Mouse (Mus musculus) spleen, adult 12 weeks (tissue): ENCODE measurements around the gene Gbf1.

Experiments used
- DNase-seq: peaks from one replicate; pipeline ENCODE4 v3.0.0; 2022; ENCODE audit warnings: low spot score

Gene Gbf1

GRCm38 (mm10) chr19:46223118-46223517, 70.8 kb downstream of the Gbf1 start:
- DNase-seq: no peak

GRCm38 (mm10) chr19:46224882-46225281, 72.6 kb downstream of the Gbf1 start:
- DNase-seq: no peak

- no peak for DNase-seq
Measured at GRCm38 (mm10) chr19:46225506-46225905, 73.2 kb downstream of the Gbf1 start.

GRCm38 (mm10) chr19:46226295-46226694, 74.0 kb downstream of the Gbf1 start:
- DNase-seq: no peak

GRCm38 (mm10) chr19:46227300-46227699, 75.0 kb downstream of the Gbf1 start:
- no peak for DNase-seq

- no peak for DNase-seq
Measured at GRCm38 (mm10) chr19:46234450-46234849, 82.1 kb downstream of the Gbf1 start.

GRCm38 (mm10) chr19:46236658-46237057, 84.3 kb downstream of the Gbf1 start:
- no peak for DNase-seq

- DNase-seq: no peak
Measured at GRCm38 (mm10) chr19:46240246-46240645, 87.9 kb downstream of the Gbf1 start.

GRCm38 (mm10) chr19:46242416-46242815, 90.1 kb downstream of the Gbf1 start:
- DNase-seq: no peak

GRCm38 (mm10) chr19:46244628-46245027, 92.3 kb downstream of the Gbf1 start:
- no peak for DNase-seq

- DNase-seq: no peak
Measured at GRCm38 (mm10) chr19:46248991-46249390, 96.7 kb downstream of the Gbf1 start.

GRCm38 (mm10) chr19:46254163-46254752, 101.9 kb downstream of the Gbf1 start:
- no peak for DNase-seq

- no peak for DNase-seq
Measured at GRCm38 (mm10) chr19:46264762-46265161, 112.5 kb downstream of the Gbf1 start.

GRCm38 (mm10) chr19:46275307-46275706, 123.0 kb downstream of the Gbf1 start:
- no peak for DNase-seq

GRCm38 (mm10) chr19:46282081-46282849, 130.0 kb downstream of the Gbf1 start:
- DNase-seq: no peak

GRCm38 (mm10) chr19:46284686-46285085, 132.4 kb downstream of the Gbf1 start:
- no peak for DNase-seq

GRCm38 (mm10) chr19:46285631-46286030, 133.3 kb downstream of the Gbf1 start:
- DNase-seq: no peak

GRCm38 (mm10) chr19:46286047-46286446, 133.7 kb downstream of the Gbf1 start:
- no peak for DNase-seq

GRCm38 (mm10) chr19:46286926-46287325, 134.6 kb downstream of the Gbf1 start:
- DNase-seq: no peak

- no peak for DNase-seq
Measured at GRCm38 (mm10) chr19:46287566-46287965, 135.3 kb downstream of the Gbf1 start.

GRCm38 (mm10) chr19:46290535-46291105, 138.3 kb downstream of the Gbf1 start:
- DNase-seq: no peak

- DNase-seq: no peak
Measured at GRCm38 (mm10) chr19:46296938-46297337, 144.6 kb downstream of the Gbf1 start.

- no peak for DNase-seq
Measured at GRCm38 (mm10) chr19:46300294-46301045, 148.2 kb downstream of the Gbf1 start.
